Mouse (Mus musculus): Measurements from ENCODE around the gene Doc2g.

GRCm38 (mm10) chr19:3986334-3986733, 16.8 kb upstream of the Doc2g start, which contains the start of gene Acy3:
- no peak for TF ChIP-seq CTCF (IDR thresholded peaks at IDR 0.05; ENCODE audit: low read depth)
- no peak for TF ChIP-seq EP300 (IDR thresholded peaks at IDR 0.05; ENCODE audit: low read depth)

Data from liver, embryonic 14.5 days (tissue).